Mouse (Mus musculus): ENCODE data around the gene 6030468B19Rik. TPM values are rescaled to one million over a fixed set of nuclear protein-coding genes. Genes with fewer than 3 reads are reported as not detected.
A peak's percentile ranks its signal among the peaks of the same experiment; 100 is the strongest.

6030468B19Rik gene
- polyA plus RNA-seq, 1 experiment from 2014 or later = 0.55 TPM

DNA sequence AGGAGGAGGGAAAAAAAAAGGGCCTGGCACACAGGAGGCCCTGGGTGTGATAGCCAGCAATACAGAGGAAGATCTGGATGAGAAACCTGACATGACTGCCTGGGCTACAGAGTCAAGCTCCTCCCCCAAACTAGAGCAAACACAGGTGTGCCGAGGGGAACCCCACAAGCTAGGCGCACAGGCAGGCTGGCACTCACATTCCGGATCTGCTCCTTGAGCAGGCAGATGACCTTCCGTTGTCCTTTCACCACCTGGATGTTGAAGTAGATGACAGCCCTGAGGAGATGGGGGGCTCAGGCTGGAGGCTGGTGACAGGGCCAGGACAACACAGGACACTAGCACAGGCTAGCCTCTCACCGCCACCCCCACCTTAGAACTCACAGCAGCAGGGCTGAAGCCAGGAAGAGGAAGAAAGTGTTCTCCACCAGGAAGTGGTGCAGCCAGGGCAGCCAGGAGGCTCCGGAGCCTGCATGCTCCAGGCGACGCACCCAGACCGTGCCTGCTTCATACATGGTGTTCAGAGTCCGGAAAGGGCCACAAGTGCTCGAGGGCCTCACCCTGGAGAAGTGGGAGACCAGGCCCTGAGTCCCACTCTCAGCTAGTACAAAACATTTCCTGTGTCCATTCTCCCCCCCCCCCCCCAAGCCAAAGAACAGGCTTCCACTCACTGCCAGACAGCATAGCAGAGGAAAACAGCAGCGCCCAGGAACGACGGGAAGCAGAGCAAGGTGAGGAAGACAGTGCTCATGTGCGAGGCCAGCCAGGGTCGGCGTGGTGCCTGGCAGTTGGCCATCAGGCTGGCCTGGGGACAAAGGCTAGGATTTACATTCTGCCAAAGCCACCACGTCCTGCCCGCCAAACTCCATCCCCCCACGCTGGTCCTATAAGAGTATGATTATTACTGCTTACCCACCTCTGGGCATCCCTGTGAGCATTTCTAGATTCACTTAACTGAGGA, 28.5 kb upstream of the 6030468B19Rik start:
- H3K9ac ChIP-seq = no peak overlapping the region
- H3K27ac ChIP-seq = no peak overlapping the region
- WGBS = 79% methylated on average over 20 of the region's 20 CpGs
- H3K4me1 ChIP-seq = 0 out of 2 replicates have a peak, but pooled peaks cover 4% of the 10 kb centered on the region
- no peaks in the 10 kb centered on the region for H3K27me3 ChIP-seq
- no peak for ATAC-seq (ENCODE audit: insufficient number of reproducible peaks, low FRiP score, low TSS enrichment, low read depth)
- H3K4me2 ChIP-seq = no peak overlapping the region
- peaks cover 56% of the 10 kb centered on the region for H3K36me3 ChIP-seq
- H3K4me3 ChIP-seq = no peak overlapping the region
- H3K9me3 ChIP-seq = no peaks in the 10 kb centered on the region

DNA sequence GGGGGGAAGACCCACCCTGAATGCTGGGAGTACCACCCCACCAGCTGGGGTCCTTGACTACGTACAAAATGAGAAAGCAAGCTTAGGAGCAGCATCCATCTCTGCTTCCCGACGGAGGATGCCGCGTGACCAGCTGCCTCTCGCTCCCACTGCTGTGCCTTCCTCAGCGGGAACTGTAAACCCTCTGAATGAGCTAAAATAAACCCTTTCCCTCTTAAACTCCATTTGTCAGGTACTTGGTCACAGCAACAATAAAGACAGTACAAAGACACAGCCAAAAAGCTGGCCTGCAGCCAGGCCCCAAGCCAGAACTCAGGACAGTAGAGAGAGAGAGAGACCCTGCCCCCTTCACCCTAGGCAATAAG, 27.8 kb upstream of the 6030468B19Rik start:
- Histone ChIP-seq H3K4me1 (0 out of 2 replicates have a peak, but pooled peaks cover 4% of the 10 kb centered on the region), H3K4me3 (no peak overlapping the region), H3K36me3 (peaks cover 54% of the 10 kb centered on the region), H3K9me3 (no peaks in the 10 kb centered on the region), H3K4me2 (no peak overlapping the region), H3K9ac (no peak overlapping the region), H3K27ac (no peak overlapping the region), H3K27me3 (no peaks in the 10 kb centered on the region)
- no peak for ATAC-seq (ENCODE audit: insufficient number of reproducible peaks, low FRiP score, low TSS enrichment, low read depth)
- 86% methylated on average over 7 of the region's 7 CpGs for WGBS

DNA sequence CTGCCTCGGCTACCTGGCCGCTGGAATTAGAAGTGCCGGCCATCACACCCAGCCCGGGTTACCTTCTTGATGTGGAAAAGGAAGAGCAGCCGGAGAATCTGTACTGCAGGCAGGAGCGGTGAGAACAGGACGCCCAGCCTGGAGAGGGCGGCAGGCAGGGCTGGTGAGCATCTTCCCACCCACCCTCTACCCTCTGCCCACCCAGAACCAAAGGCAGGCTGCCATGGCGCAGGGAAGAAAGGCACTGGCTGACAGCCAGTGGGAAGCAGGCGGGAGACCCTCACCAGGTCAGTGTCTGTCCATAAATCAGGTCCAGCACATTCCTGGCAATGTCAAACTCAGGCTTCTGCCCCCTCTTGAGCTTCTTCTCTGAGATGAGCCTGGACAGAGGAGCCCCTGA, 27.1 kb upstream of the 6030468B19Rik start:
- no peaks in the 10 kb centered on the region for H3K9me3 ChIP-seq
- H3K4me1 ChIP-seq = 0 out of 2 replicates have a peak, but pooled peaks cover 4% of the 10 kb centered on the region
- H3K27me3 ChIP-seq = no peaks in the 10 kb centered on the region
- H3K27ac ChIP-seq = no peak overlapping the region
- WGBS = 80% methylated on average over 10 of the region's 10 CpGs
- H3K4me3 ChIP-seq = no peak overlapping the region
- no peak overlapping the region for H3K9ac ChIP-seq
- no peak for ATAC-seq (ENCODE audit: insufficient number of reproducible peaks, low FRiP score, low TSS enrichment, low read depth)
- peaks cover 54% of the 10 kb centered on the region for H3K36me3 ChIP-seq
- no peak overlapping the region for H3K4me2 ChIP-seq

DNA sequence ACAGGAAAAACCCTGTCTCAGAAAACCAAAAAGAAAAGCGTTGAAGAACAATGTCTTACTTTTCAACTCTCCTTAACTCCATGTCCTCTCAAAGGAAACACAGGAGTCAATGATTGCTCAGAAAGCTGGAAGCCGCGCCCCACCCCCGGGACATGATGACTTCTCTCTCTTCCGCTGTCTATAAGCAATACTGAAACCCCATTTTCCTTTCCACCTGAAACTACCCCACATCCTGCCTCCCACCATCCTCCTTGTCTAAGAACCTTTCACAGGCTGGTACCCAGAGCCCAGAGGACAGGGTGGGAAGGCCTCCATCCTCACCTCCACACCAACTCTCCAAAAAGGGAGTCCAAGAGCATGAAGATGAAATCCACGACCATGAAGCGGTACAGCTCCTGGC, 25.1 kb upstream of the 6030468B19Rik start:
- Histone ChIP-seq H3K36me3 (peaks cover 45% of the 10 kb centered on the region), H3K4me1 (0 out of 2 replicates have a peak, but pooled peaks cover 4% of the 10 kb centered on the region), H3K9ac (no peak overlapping the region), H3K9me3 (no peaks in the 10 kb centered on the region), H3K4me3 (no peak overlapping the region), H3K27me3 (no peaks in the 10 kb centered on the region), H3K4me2 (no peak overlapping the region), H3K27ac (no peak overlapping the region)
- 90% methylated on average over 7 of the region's 7 CpGs for WGBS
- ATAC-seq (ENCODE audit: insufficient number of reproducible peaks, low FRiP score, low TSS enrichment, low read depth) = no peak

DNA sequence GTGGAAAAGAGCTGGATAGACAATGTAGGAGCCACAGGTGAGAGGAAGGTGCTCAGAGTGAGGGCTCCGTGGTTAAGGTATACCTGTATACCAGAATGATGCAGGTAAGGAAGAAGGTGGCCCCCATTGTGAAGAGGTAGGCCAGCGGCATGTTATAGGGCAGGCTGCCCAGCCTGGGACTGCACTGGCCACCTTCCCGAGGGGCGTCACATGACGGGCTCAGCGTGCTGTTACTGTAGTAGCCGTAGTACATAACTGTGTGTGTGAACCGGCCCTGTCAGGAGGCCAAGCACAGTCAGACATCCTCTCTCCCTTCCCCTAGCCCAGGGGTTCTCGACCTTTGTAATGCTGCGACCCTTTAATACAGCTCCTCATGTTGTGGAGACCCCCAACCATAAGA, 22.5 kb upstream of the 6030468B19Rik start:
- H3K27ac ChIP-seq = no peak overlapping the region
- 93% methylated on average over 10 of the region's 10 CpGs for WGBS

DNA sequence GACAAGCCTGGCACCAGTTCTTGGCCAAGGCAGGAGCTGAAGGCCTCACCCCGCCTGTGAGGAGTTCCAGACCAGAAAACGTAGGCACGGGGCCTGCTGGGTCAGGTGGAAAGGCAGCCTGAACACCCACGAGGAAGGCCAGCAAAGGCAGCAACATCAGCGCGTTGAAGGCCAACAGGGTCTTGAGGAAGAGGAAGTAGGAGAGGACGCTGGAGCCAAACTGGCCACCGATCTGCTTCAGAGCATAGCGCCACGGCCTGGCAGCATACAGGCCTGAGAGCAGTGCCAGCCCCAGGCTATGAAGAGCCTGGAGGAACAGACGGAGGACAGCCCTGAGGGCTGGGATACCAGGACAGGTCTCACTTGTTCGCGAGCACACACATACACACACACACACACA, 21.9 kb upstream of the 6030468B19Rik start:
- Histone ChIP-seq H3K27ac (no peak overlapping the region), H3K9me3 (no peaks in the 10 kb centered on the region), H3K27me3 (no peaks in the 10 kb centered on the region), H3K4me3 (no peak overlapping the region), H3K4me1 (peaks cover 27% of the 10 kb centered on the region), H3K36me3 (peaks cover 48% of the 10 kb centered on the region), H3K4me2 (no peak overlapping the region), H3K9ac (no peak overlapping the region)
- WGBS = 90% methylated on average over 11 of the region's 13 CpGs
- no peak for ATAC-seq (ENCODE audit: insufficient number of reproducible peaks, low FRiP score, low TSS enrichment, low read depth)

More for the DNA sequence above, 22.5 kb upstream of the 6030468B19Rik start:
- Histone ChIP-seq H3K27me3 (no peaks in the 10 kb centered on the region), H3K36me3 (peaks cover 48% of the 10 kb centered on the region), H3K4me3 (no peak overlapping the region), H3K4me2 (no peak overlapping the region), H3K9ac (no peak overlapping the region), H3K4me1 (peaks cover 21% of the 10 kb centered on the region), H3K9me3 (no peaks in the 10 kb centered on the region)
- no peak for ATAC-seq (ENCODE audit: insufficient number of reproducible peaks, low FRiP score, low TSS enrichment, low read depth)

DNA sequence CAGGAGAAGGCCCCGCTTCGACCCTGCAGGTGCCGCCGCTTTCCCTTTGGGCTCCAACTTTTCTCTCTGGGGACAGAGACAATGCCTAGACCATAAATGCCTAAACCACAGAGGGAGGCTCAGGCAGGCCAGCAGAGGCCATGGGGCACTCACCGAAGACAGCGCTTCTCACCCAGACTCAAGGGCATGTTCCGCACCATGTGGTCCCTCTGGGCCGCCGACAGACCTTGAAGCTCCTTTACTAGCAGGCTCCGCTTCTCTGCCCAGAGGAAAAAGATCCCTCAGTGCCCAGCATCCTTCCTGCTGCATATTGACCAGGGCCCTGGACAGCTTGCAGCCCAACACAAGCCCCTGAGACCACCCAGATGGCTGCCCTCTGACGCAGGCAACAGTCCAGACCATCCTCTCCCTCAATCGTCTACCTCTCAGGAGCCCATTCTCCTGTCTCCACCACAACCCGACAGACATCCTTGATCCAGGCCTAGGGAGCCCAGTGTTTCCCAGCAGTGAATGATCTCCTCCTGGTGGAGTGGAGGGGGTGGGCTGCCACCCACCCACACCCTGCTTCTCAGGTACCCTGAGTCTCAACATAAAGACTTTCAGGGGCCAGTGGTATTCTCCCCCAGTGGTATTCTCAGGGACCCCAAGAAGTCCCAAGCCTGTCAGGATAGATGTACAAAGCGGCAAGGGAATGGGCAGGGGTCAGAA, 21.2 kb upstream of the 6030468B19Rik start:
- Histone ChIP-seq H3K4me2 (no peak overlapping the region), H3K36me3 (peaks cover 48% of the 10 kb centered on the region), H3K9me3 (no peaks in the 10 kb centered on the region), H3K27me3 (no peaks in the 10 kb centered on the region), H3K9ac (no peak overlapping the region), H3K27ac (no peak overlapping the region), H3K4me1 (peaks cover 34% of the 10 kb centered on the region), H3K4me3 (no peak overlapping the region)
- WGBS = 91% methylated on average over 14 of the region's 14 CpGs
- ATAC-seq (ENCODE audit: insufficient number of reproducible peaks, low FRiP score, low TSS enrichment, low read depth) = no peak

DNA sequence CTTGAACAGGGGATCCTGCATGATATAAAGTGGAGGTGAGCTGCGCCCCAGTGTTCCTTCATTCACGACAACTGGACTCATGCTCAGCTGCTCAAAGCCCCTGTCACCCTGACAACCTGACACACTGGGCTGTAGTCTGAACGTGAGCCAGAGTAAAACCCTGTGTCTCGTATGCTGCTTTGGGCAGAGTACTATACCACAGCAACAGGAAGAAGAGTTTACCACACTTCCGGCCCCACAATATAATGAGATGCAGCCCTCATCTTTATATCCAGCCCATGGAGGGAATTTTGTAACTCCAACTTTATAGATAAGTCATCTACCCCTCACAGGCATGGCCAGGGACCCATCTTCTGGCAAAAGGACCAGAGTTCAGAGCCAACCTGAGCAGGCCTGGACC, 20.3 kb upstream of the 6030468B19Rik start:
- WGBS = 77% methylated on average over 5 of the region's 5 CpGs
- H3K4me2 ChIP-seq = no peak overlapping the region
- no peaks in the 10 kb centered on the region for H3K9me3 ChIP-seq
- H3K36me3 ChIP-seq = peaks cover 42% of the 10 kb centered on the region
- peaks cover 43% of the 10 kb centered on the region for H3K4me1 ChIP-seq
- ATAC-seq (ENCODE audit: insufficient number of reproducible peaks, low FRiP score, low TSS enrichment, low read depth) = no peak
- H3K9ac ChIP-seq = no peak overlapping the region
- no peak overlapping the region for H3K4me3 ChIP-seq
- H3K27me3 ChIP-seq = 0 out of 2 replicates have a peak, but pooled peaks cover 4% of the 10 kb centered on the region
- H3K27ac ChIP-seq = no peak overlapping the region

DNA sequence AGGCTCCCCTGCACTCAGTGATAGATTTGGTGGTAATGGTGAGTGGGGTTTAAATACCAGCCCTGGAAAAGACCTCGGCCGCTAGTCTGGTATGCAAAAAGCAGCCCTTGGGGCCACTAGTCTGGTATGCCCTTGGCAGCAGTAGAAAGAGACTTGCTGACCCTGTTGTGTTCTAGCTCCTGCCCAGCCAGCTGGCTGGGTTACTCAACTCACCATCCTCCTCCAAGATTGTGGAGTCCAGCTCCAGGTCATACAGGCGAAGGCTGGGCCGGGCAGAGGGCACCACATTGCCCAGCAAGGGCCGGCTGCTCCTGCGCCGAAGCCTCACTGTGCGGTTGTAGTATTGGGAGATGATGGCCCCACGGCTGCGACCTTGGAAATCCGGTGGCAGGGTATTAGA, 19.4 kb upstream of the 6030468B19Rik start:
- Histone ChIP-seq H3K4me2 (no peak overlapping the region), H3K4me1 (peaks cover 47% of the 10 kb centered on the region), H3K9ac (no peak overlapping the region), H3K36me3 (peaks cover 34% of the 10 kb centered on the region), H3K9me3 (no peaks in the 10 kb centered on the region), H3K4me3 (no peak overlapping the region), H3K27me3 (peaks cover 9% of the 10 kb centered on the region; the same call in 1 of the 2 replicates), H3K27ac (no peak overlapping the region)
- no peak for ATAC-seq (ENCODE audit: insufficient number of reproducible peaks, low FRiP score, low TSS enrichment, low read depth)
- WGBS = 90% methylated on average over 11 of the region's 11 CpGs

DNA sequence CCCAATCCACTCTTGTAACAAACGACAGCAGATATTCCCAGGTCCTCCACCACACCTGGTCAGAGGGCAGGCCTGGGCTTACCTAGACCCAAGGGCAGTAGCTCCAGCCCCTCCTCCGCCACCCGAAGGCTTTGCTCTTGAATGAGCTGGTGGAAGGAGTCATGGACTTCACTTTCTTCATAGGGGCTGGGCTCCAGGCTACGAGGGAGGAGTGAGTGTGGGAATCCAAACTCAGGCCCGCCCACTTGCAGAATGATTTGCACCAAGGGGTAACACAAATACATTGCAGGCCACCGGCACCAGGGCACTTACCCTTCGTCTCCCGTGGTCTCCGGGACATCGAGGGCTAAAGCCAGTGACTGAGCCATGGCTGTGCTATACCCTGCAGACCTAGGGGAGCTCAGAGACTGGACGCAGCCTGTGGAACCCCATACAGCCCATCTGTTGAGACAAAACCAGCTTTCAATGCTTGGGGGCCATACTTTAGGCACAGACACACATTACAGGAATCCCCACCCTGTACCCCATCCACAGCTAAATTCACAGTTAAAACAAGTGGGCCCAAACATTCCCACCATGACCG, 18.5 kb upstream of the 6030468B19Rik start:
- no peaks in the 10 kb centered on the region for H3K9me3 ChIP-seq
- no peak overlapping the region for H3K9ac ChIP-seq
- H3K27ac ChIP-seq = peak overlapping the region; percentile 83
- peaks cover 26% of the 10 kb centered on the region for H3K36me3 ChIP-seq
- peak overlapping the region; percentile 93 for H3K4me2 ChIP-seq
- peaks cover 10% of the 10 kb centered on the region; the same call in 1 of the 2 replicates for H3K27me3 ChIP-seq
- WGBS = 48% methylated on average over 12 of the region's 12 CpGs
- ATAC-seq (ENCODE audit: insufficient number of reproducible peaks, low FRiP score, low TSS enrichment, low read depth) = no peak
- H3K4me3 ChIP-seq = peak overlapping the region; percentile 46
- H3K4me1 ChIP-seq = peaks cover 54% of the 10 kb centered on the region

DNA sequence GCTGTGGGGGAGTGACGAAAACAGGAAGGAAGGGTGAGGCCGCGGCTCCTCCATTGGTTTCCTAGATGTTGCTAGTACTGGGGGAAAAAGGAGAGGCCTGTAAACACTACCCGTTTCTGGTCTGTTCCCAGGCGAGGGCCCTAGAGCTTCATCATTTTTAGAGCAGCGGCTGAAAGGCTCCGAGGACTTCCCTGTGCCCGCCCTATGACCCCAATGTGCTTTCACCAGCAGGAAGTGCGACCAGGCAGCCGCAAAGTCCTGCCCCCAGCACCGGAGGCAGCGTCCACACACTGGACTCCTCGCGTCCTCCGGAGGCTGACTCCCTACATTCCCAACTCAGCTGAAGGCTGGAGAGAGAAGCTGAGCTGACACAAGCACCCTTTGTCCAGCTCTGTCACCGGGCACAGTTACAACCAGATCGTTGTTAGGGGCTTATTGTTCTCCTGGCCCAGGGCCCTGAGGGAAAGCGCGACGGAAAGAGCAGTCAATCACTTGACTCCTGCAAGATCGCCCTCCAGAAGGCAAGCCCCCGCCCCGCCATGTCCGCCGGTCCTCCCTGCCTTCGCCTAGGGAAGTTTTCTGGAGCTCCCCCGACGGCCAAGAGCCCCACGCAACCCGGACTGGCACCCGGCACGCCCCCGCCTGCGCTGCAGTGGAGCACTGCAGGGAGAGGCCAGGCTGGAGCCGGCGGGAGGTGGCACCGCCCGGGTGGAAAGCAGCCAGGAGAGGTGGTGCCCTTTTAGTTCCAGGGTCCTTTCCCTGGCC, 17.8 kb upstream of the 6030468B19Rik start:
- H3K27ac ChIP-seq = peak overlapping the region; percentile 83
- 3% methylated on average over 38 of the region's 38 CpGs for WGBS
- peak overlapping the region; percentile 50 for H3K9ac ChIP-seq
- ATAC-seq (ENCODE audit: insufficient number of reproducible peaks, low FRiP score, low TSS enrichment, low read depth) = peak; percentile 25; the same call in 1 of the 2 replicates
- peak overlapping the region; percentile 46 for H3K4me3 ChIP-seq
- H3K4me1 ChIP-seq = peaks cover 54% of the 10 kb centered on the region
- H3K27me3 ChIP-seq = peaks cover 10% of the 10 kb centered on the region; the same call in 1 of the 2 replicates
- no peaks in the 10 kb centered on the region for H3K9me3 ChIP-seq
- peaks cover 21% of the 10 kb centered on the region for H3K36me3 ChIP-seq
- H3K4me2 ChIP-seq = peak overlapping the region; percentile 93
